Mouse (Mus musculus): ENCODE measurements around the gene Astn2.

- no peak for TF ChIP-seq CEBPB (IDR thresholded peaks at IDR 0.05; ENCODE audit: low read depth)
- TF ChIP-seq CTCF (IDR thresholded peaks at IDR 0.05; ENCODE audit: control insufficient read depth, insufficient read depth, insufficient read length): no peak
Measured at GRCm38 (mm10) chr4:65724414-65724813, 680.0 kb downstream of the Astn2 start.
